Mouse (Mus musculus) heart, embryonic 14.5 days (tissue): ENCODE data around the gene 1700012B07Rik. TPM values are rescaled to one million over a fixed set of nuclear protein-coding genes. Genes with fewer than 3 reads are reported as not detected.

Experiments used
- ATAC-seq: fragments of 200-750 bp; cut with Nextera tagmentation; 2 replicates; pipeline ENCODE4 v1.8.0; 2017; ENCODE audit warnings: low read depth, moderate TSS enrichment; ENCODE audit not compliant: insufficient number of reproducible peaks, insufficient read depth, low FRiP score
- H3K27ac ChIP-seq, 2 experiments: fragments of 200-500 bp in 1 of 2; fragments of 300-500 bp in 1 of 2; sonication (generic) in 1 of 2; replicated peaks in 1 of 2; 2 replicates each; pipeline ENCODE4 v1.5.1; 2012 to 2014; ENCODE audit warnings: low read depth in 2 of 2, low read length in 2 of 2, control low read depth in 1 of 2, mild to moderate bottlenecking in 1 of 2, mixed read lengths in 1 of 2; ENCODE audit not compliant: control insufficient read depth in 1 of 2, insufficient read depth in 1 of 2
- H3K27me3 ChIP-seq: fragments of 300-500 bp; sonication (generic); 2 replicates; pipeline ENCODE4 v1.6.1; 2014; ENCODE audit warnings: mild to moderate bottlenecking, low read length, control low read depth; ENCODE audit not compliant: control insufficient read depth, insufficient read depth
- H3K36me3 ChIP-seq: fragments of 300-500 bp; sonication (generic); 2 replicates; pipeline ENCODE4 v1.6.1; 2014; ENCODE audit warnings: mild to moderate bottlenecking, control low read depth, low read length, mixed read lengths; ENCODE audit not compliant: control insufficient read depth, insufficient read depth
- H3K4me1 ChIP-seq, 2 experiments: fragments of 200-500 bp in 1 of 2; fragments of 300-500 bp in 1 of 2; sonication (generic) in 1 of 2; 2 replicates each; pipeline ENCODE4 v1.6.1; 2012 to 2014; ENCODE audit warnings: low read length in 2 of 2, control low read depth in 1 of 2, mixed read lengths in 1 of 2; ENCODE audit not compliant: control insufficient read depth in 2 of 2, insufficient read depth in 2 of 2
- H3K4me2 ChIP-seq: fragments of 300-500 bp; sonication (generic); 2 replicates; pipeline ENCODE4 v1.6.1; 2014; ENCODE audit warnings: mild to moderate bottlenecking, low read length
- H3K4me3 ChIP-seq, 2 experiments: fragments of 200-500 bp in 1 of 2; fragments of 300-500 bp in 1 of 2; sonication (generic) in 1 of 2; 2 replicates each; pipeline ENCODE4 v1.5.1; 2012 to 2014; ENCODE audit warnings: low read length in 2 of 2, mild to moderate bottlenecking in 2 of 2, control low read depth in 1 of 2, low read depth in 1 of 2, moderate library complexity in 1 of 2; ENCODE audit not compliant: control insufficient read depth in 1 of 2, insufficient read depth in 1 of 2
- H3K9ac ChIP-seq: fragments of 300-500 bp; sonication (generic); 2 replicates; pipeline ENCODE4 v1.6.1; 2014; ENCODE audit warnings: mild to moderate bottlenecking, low read length
- H3K9me3 ChIP-seq: fragments of 300-500 bp; sonication (generic); 2 replicates; pipeline ENCODE4 v1.6.1; 2016; ENCODE audit warnings: low read length, control low read depth; ENCODE audit not compliant: control insufficient read depth
- WGBS: fragments of 180-500 bp; shearing (Covaris S2); extraction: QIAGEN DNeasy Blood & Tissue Kit; methylation state at CpG from one replicate; pipeline ENCODE4 v1.1.7; 2014; 5-methylcytosine and 5-hydroxymethylcytosine counted together
- polyA plus RNA-seq: library from polyadenylated mRNA; unstranded; fragments of >200 nt; fragmentation: Nextera tagmentation; extraction: Ambion mirVana; gene quantifications from 2 replicates; pipeline ENCODE4 v1.2.1, GENCODE M21; 2014

1700012B07Rik gene
- polyA plus RNA-seq, 1 experiment from 2014 or later = not detected

- H3K27me3 ChIP-seq = no peaks in the 10 kb centered on the region
- no peak for ATAC-seq
- no peak overlapping the region for H3K4me3 ChIP-seq
- H3K27ac ChIP-seq = no peak overlapping the region
- peak overlapping the region; percentile 2; the same call in 1 of the 2 replicates for H3K4me2 ChIP-seq
- H3K36me3 ChIP-seq = no peaks in the 10 kb centered on the region
- 45% methylated on average over 7 of the region's 7 CpGs for WGBS
- no peak overlapping the region for H3K9ac ChIP-seq
- no peaks in the 10 kb centered on the region for H3K9me3 ChIP-seq
- H3K4me1 ChIP-seq = no peaks in the 10 kb centered on the region
Measured at GRCm38 (mm10) chr11:109846343-109846742, 18.5 kb upstream of the 1700012B07Rik start.

GRCm38 (mm10) chr11:109845601-109846000 is 17.8 kb upstream of the 1700012B07Rik start:
- Histone ChIP-seq H3K9me3 (0 out of 2 replicates have a peak, but pooled peaks cover 2% of the 10 kb centered on the region), H3K4me3 (no peak overlapping the region), H3K9ac (no peak overlapping the region), H3K36me3 (no peaks in the 10 kb centered on the region), H3K4me2 (no peak overlapping the region), H3K27me3 (no peaks in the 10 kb centered on the region), H3K27ac (no peak overlapping the region), H3K4me1 (no peaks in the 10 kb centered on the region)
- WGBS = 51% methylated on average over 4 of the region's 4 CpGs
- ATAC-seq = no peak

- Histone ChIP-seq H3K27me3 (no peaks in the 10 kb centered on the region), H3K4me3 (no peak overlapping the region), H3K9ac (no peak overlapping the region), H3K4me2 (no peak overlapping the region), H3K9me3 (0 out of 2 replicates have a peak, but pooled peaks cover 7% of the 10 kb centered on the region), H3K27ac (no peak overlapping the region), H3K36me3 (no peaks in the 10 kb centered on the region), H3K4me1 (no peaks in the 10 kb centered on the region)
- ATAC-seq = no peak
- 67% methylated on average over 5 of the region's 5 CpGs for WGBS
Measured at GRCm38 (mm10) chr11:109844466-109844865, 16.6 kb upstream of the 1700012B07Rik start.

GRCm38 (mm10) chr11:109830368-109830767 is 2.5 kb upstream of the 1700012B07Rik start:
- no peaks in the 10 kb centered on the region for H3K36me3 ChIP-seq
- WGBS = 74% methylated on average over 5 of the region's 5 CpGs
- no peaks in the 10 kb centered on the region for H3K4me1 ChIP-seq
- H3K27ac ChIP-seq = no peak overlapping the region
- no peak overlapping the region for H3K4me3 ChIP-seq
- H3K9ac ChIP-seq = no peak overlapping the region
- no peaks in the 10 kb centered on the region for H3K27me3 ChIP-seq
- no peak overlapping the region for H3K4me2 ChIP-seq
- H3K9me3 ChIP-seq = no peaks in the 10 kb centered on the region
- no peak for ATAC-seq

- Histone ChIP-seq H3K27me3 (no peaks in the 10 kb centered on the region), H3K4me3 (no peak overlapping the region), H3K4me1 (no peaks in the 10 kb centered on the region), H3K27ac (no peak overlapping the region), H3K36me3 (no peaks in the 10 kb centered on the region), H3K9me3 (no peaks in the 10 kb centered on the region), H3K9ac (no peak overlapping the region), H3K4me2 (no peak overlapping the region)
- ATAC-seq = no peak
- WGBS = 42% methylated on average over 6 of the region's 6 CpGs
Measured at GRCm38 (mm10) chr11:109822280-109822679, 5.6 kb downstream of the 1700012B07Rik start.

- H3K36me3 ChIP-seq = no peaks in the 10 kb centered on the region
- H3K4me3 ChIP-seq = no peak overlapping the region
- H3K9me3 ChIP-seq = no peaks in the 10 kb centered on the region
- H3K4me1 ChIP-seq = no peaks in the 10 kb centered on the region
- no peak overlapping the region for H3K27ac ChIP-seq
- 59% methylated on average over 3 of the region's 3 CpGs for WGBS
- no peak for ATAC-seq
- no peak overlapping the region for H3K9ac ChIP-seq
- H3K4me2 ChIP-seq = no peak overlapping the region
- no peaks in the 10 kb centered on the region for H3K27me3 ChIP-seq
Measured at GRCm38 (mm10) chr11:109817405-109817804, 10.4 kb downstream of the 1700012B07Rik start.

GRCm38 (mm10) chr11:109816911-109817310 is 10.9 kb downstream of the 1700012B07Rik start:
- H3K27ac ChIP-seq = no peak overlapping the region
- H3K4me2 ChIP-seq = no peak overlapping the region
- no peaks in the 10 kb centered on the region for H3K36me3 ChIP-seq
- no peak overlapping the region for H3K9ac ChIP-seq
- H3K4me3 ChIP-seq = no peak overlapping the region
- H3K4me1 ChIP-seq = no peaks in the 10 kb centered on the region
- no peak for ATAC-seq
- H3K9me3 ChIP-seq = no peaks in the 10 kb centered on the region
- H3K27me3 ChIP-seq = no peaks in the 10 kb centered on the region
- WGBS = 65% methylated on average over 1 of the region's 1 CpGs

GRCm38 (mm10) chr11:109811721-109812120 is 16.1 kb downstream of the 1700012B07Rik start:
- Histone ChIP-seq H3K9me3 (peaks cover 7% of the 10 kb centered on the region), H3K27me3 (no peaks in the 10 kb centered on the region), H3K4me1 (no peaks in the 10 kb centered on the region), H3K4me3 (no peak overlapping the region), H3K36me3 (no peaks in the 10 kb centered on the region), H3K27ac (no peak overlapping the region), H3K9ac (no peak overlapping the region), H3K4me2 (no peak overlapping the region)
- ATAC-seq = no peak
- 39% methylated on average over 2 of the region's 2 CpGs for WGBS
